Mouse (Mus musculus): ENCODE measurements around the gene Pacrg. TPM values are rescaled to one million over a fixed set of nuclear protein-coding genes. Genes with fewer than 3 reads are reported as not detected.

The Pacrg gene
- total and polyA plus RNA-seq, 3 experiments, result not detected

DNA sequence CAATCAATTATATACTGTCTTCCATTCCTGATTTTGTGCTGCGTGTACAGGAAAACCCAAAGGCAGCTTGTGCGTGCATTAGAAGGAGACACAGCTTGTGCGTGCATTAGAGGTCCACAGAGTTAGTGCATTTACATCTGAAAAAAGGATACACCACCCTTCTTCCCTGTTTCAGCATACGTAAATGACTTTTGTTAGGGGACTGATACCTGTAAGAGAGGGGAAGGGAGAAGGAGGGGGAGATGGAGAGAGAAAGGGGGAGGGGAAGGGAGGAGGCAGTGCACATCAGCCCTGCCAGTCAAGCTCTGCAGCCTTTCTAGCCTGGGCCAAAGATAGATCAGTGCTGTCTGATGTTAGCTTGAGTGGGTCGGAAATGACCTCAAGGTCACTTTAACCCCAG, 164.6 kb downstream of the Pacrg start:
- H3K79me2 ChIP-seq (ENCODE audit: control insufficient read depth, insufficient read depth, low read length, poor library complexity), result no peaks in the 10 kb centered on the region

DNA sequence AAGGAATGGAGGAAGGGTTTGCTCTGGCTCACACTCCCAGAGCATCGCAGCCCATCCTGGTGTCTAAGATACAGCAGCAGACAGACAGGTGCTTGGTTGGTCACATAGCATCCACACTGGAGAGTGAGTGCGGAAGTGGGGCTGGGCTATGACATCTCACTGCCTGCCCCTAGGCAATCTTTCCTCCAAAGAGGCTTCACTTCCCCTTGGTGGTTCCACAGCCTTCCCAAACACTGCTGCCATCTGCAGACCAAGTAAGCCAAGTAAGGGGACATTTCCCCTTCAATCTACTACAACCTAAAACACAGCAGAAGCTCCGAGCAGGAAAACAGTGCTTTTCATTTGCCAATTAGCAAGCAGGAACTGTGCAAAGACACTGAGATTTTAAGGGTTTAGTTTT, 165.1 kb downstream of the Pacrg start:
- Histone ChIP-seq H3K4me3 (ENCODE audit: control insufficient read depth in 1 of 2, insufficient read depth in 1 of 2, low read depth in 2 of 2, low read length in 2 of 2) (no peak overlapping the region), H3K9me3 (replicated peaks; ENCODE audit: insufficient read depth, low read length) (no peaks in the 10 kb centered on the region), H3K9ac (ENCODE audit: control insufficient read depth, low read depth, low read length, poor library complexity, severe bottlenecking) (no peak overlapping the region), H3K79me2 (ENCODE audit: control insufficient read depth, insufficient read depth, low read length, poor library complexity) (no peaks in the 10 kb centered on the region), H3K4me1 (ENCODE audit: control insufficient read depth in 1 of 2, insufficient read depth in 2 of 2, low read length in 2 of 2) (no peaks in the 10 kb centered on the region), H3K27me3 (ENCODE audit: control insufficient read depth in 1 of 2, insufficient read depth in 2 of 2, low read length in 2 of 2) (no peaks in the 10 kb centered on the region), H3K36me3 (ENCODE audit: control insufficient read depth in 1 of 2, insufficient read depth in 2 of 2, low read length in 2 of 2) (no peaks in the 10 kb centered on the region), H3K27ac (ENCODE audit: control insufficient read depth, low read depth, low read length) (no peak overlapping the region)
- no peak for TF ChIP-seq GATA1 (IDR thresholded peaks at IDR 0.05; ENCODE audit: low read depth, low read length)
- TF ChIP-seq KAT2A (conservative IDR thresholded peaks at IDR 0.05; ENCODE audit: low read depth, low read length), result no peak
- no peak for TF ChIP-seq CHD1 (IDR thresholded peaks at IDR 0.05; ENCODE audit: low read depth, low read length)
- no peak for TF ChIP-seq EP300 (IDR thresholded peaks at IDR 0.05; ENCODE audit: low read depth in 1 of 2, low read length in 2 of 2)
- TF ChIP-seq SMC3 (IDR thresholded peaks at IDR 0.05; ENCODE audit: low read depth, low read length), result no peak
- TF ChIP-seq TBP (IDR thresholded peaks at IDR 0.05; ENCODE audit: low read depth, low read length), result no peak
- no peak for TF ChIP-seq UBTF (IDR thresholded peaks at IDR 0.05; ENCODE audit: borderline replicate concordance, insufficient read depth, low read depth, low read length)
- TF ChIP-seq MAX (IDR thresholded peaks at IDR 0.05; ENCODE audit: low read length), result no peak
- no peak for TF ChIP-seq NRF1 (IDR thresholded peaks at IDR 0.05; ENCODE audit: insufficient read depth, low read depth, low read length, poor library complexity, severe bottlenecking)
- no peak for TF ChIP-seq GABPA (IDR thresholded peaks at IDR 0.05; ENCODE audit: low read depth, low read length)
- TF ChIP-seq CHD2 (IDR thresholded peaks at IDR 0.05; ENCODE audit: low read length), result no peak
- no peak for TF ChIP-seq ETS1 (IDR thresholded peaks at IDR 0.05; ENCODE audit: low read depth, low read length)
- TF ChIP-seq MEF2A (IDR thresholded peaks at IDR 0.05; ENCODE audit: extremely low read depth, insufficient replicate concordance, low read depth, low read length, poor library complexity, severe bottlenecking), result no peak
- TF ChIP-seq USF2 (IDR thresholded peaks at IDR 0.05; ENCODE audit: borderline replicate concordance in 1 of 2, insufficient read depth in 1 of 2, low read depth in 1 of 2, low read length in 2 of 2), result no peak
- TF ChIP-seq BHLHE40 (IDR thresholded peaks at IDR 0.05; ENCODE audit: borderline replicate concordance, low read depth, low read length), result no peak
- TF ChIP-seq RAD21 (IDR thresholded peaks at IDR 0.05; ENCODE audit: low read depth, low read length), result no peak
- DNase-seq (ENCODE audit: low read depth, low spot score), result no peak

More for the DNA sequence above, 164.6 kb downstream of the Pacrg start:
- Histone ChIP-seq H3K4me3 (ENCODE audit: control insufficient read depth in 1 of 2, insufficient read depth in 1 of 2, low read depth in 2 of 2, low read length in 2 of 2) (no peak overlapping the region), H3K27ac (ENCODE audit: control insufficient read depth, low read depth, low read length) (no peak overlapping the region), H3K4me1 (ENCODE audit: control insufficient read depth in 1 of 2, insufficient read depth in 2 of 2, low read length in 2 of 2) (no peaks in the 10 kb centered on the region), H3K9me3 (replicated peaks; ENCODE audit: insufficient read depth, low read length) (no peaks in the 10 kb centered on the region), H3K27me3 (ENCODE audit: control insufficient read depth in 1 of 2, insufficient read depth in 2 of 2, low read length in 2 of 2) (no peaks in the 10 kb centered on the region), H3K9ac (ENCODE audit: control insufficient read depth, low read depth, low read length, poor library complexity, severe bottlenecking) (no peak overlapping the region), H3K36me3 (ENCODE audit: control insufficient read depth in 1 of 2, insufficient read depth in 2 of 2, low read length in 2 of 2) (no peaks in the 10 kb centered on the region)
- no peak for TF ChIP-seq KAT2A (conservative IDR thresholded peaks at IDR 0.05; ENCODE audit: low read depth, low read length)
- no peak for TF ChIP-seq GATA1 (IDR thresholded peaks at IDR 0.05; ENCODE audit: low read depth, low read length)
- no peak for TF ChIP-seq ZC3H11A (IDR thresholded peaks at IDR 0.05; ENCODE audit: low read depth, low read length)
- no peak for TF ChIP-seq UBTF (IDR thresholded peaks at IDR 0.05; ENCODE audit: borderline replicate concordance, insufficient read depth, low read depth, low read length)
- TF ChIP-seq EP300 (IDR thresholded peaks at IDR 0.05; ENCODE audit: low read depth in 1 of 2, low read length in 2 of 2), result no peak
- TF ChIP-seq CHD1 (IDR thresholded peaks at IDR 0.05; ENCODE audit: low read depth, low read length), result no peak
- no peak for TF ChIP-seq RCOR1 (IDR thresholded peaks at IDR 0.05; ENCODE audit: low read depth, low read length)
- no peak for TF ChIP-seq MAZ (IDR thresholded peaks at IDR 0.05; ENCODE audit: low read depth, low read length)
- TF ChIP-seq GABPA (IDR thresholded peaks at IDR 0.05; ENCODE audit: low read depth, low read length), result no peak
- TF ChIP-seq TBP (IDR thresholded peaks at IDR 0.05; ENCODE audit: low read depth, low read length), result no peak
- no peak for TF ChIP-seq BHLHE40 (IDR thresholded peaks at IDR 0.05; ENCODE audit: borderline replicate concordance, low read depth, low read length)
- no peak for TF ChIP-seq USF1 (IDR thresholded peaks at IDR 0.05; ENCODE audit: low read depth, low read length)
- no peak for TF ChIP-seq TAL1 (IDR thresholded peaks at IDR 0.05; ENCODE audit: low read length)
- TF ChIP-seq MEF2A (IDR thresholded peaks at IDR 0.05; ENCODE audit: extremely low read depth, insufficient replicate concordance, low read depth, low read length, poor library complexity, severe bottlenecking), result no peak
- no peak for DNase-seq (ENCODE audit: low read depth, low spot score)

Measured in MEL (cell line).